Mouse (Mus musculus): ENCODE data around the gene Avpr1b. TPM values are rescaled to one million over a fixed set of nuclear protein-coding genes. Genes with fewer than 3 reads are reported as not detected.

Avpr1b gene
- polyA plus RNA-seq (2017; shearing (Covaris generic)): not detected

DNA sequence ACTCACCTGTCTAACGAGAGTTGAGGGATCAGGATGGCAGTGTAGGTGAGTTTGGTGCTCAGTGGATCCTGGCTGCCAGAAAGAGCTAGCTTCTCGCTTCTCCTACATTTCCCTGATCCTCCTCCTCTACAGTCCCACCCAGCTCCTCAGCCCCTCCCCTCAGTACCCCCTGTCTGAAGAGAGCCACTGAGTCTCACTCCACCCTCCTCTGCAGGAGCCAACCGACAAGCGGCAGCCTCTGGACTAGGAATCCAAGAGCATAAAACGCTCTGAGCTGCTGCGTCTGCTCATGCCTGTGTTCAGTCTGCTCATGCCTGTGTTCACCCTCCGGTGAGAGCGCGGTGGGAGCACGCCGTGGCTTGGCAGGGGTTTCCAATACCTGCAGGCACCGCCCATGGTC lies at the start of gene Avpr1b:
Gene Avpr1b (plus strand): TSS at position 335 of the 400 bp plus-strand sequence.
- ATAC-seq: no peak

DNA sequence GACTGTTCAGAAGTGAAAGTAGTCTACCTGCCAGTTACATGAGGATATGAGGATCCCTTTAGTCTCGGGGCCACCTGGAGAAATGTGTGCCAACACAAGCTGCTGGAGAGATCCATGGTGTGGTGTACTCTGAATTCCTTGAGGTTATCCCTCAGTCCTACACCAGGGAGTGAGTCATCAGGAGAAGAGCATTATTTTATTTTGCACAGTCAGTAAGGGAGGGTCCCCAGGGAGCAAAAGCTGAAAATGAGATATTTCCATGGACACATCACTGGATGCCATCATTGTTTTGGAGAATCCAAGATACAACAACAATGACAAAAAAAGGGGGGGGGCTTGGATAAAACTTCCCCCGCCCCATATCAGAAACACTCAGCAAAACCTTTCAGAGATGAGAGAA lies 47.1 kb upstream of the Avpr1b start:
- no peak for ATAC-seq

DNA sequence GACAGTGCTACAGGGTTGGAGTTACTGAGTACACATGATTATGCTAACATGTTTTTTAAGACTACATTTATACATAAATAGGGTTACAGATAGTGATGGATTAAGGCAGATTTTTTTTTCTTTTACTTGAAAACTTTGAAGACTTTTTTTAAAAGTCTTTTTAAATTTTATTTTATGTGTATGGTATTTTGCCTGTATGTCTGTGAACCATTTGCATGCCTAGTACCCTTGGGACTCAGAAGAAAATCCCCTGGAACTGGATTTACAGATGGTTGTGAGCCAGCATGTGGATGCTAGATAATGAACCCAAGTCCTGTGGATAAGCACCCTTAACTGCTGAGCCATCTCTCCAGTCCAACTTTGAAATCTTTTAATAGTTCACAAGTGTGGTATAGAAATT lies 45.6 kb upstream of the Avpr1b start:
- no peak for ATAC-seq

DNA sequence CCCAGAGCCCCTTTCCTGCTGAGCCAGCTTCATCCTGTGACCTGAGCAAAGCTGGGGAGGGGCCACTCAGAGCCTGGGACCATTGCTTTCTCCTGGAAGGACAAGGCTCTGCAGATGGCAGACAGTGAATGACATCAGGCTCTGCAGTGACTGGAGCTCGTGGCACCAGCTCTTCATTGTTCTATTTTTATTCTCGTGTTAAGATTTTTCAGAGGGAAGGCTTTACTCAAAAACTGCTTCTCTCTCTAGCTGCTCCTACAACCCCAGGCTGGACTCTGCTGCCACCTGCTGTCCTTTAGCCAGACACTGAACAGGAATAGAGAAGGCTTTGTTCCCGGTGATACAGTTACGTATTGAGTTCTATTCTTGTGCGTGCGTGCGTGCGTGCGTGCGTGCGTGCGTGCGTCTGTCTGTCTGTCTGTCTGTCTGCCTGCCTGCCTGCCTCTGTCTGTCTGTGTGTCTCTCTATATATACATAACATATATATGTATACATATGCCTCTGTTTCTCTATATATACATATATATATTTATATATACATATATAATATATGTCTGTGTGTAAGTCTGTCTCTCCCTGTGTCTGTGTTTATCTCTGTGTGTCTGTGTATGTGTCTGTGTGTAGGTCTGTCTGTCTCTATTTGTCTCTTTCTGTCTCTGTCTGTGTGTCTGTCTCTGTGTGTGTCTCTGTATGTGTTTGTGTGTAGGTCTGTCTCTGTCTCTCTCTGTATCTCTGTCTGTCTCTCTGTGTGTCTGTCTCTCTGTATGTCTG lies 43.8 kb upstream of the Avpr1b start:
- ATAC-seq: peak; percentile 99

DNA sequence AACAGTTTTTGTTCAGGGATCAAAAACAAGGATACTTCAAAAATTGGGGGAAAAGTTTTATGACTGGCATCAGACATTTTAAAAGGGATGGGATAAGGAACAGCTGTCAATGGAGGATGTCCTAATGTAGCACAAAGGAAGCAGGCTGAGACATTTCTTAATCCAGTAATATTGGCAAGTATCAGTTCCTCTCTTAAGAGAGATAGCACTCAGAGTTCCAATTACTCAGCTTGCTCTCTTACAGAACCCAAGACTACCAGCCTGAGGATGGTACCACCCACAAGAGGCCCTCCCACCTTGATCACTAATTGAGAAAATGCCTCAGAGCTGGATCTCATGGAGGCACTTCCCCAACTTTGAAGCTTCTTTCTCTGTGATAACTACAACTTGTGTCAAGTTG lies 38.5 kb upstream of the Avpr1b start:
- no peak for ATAC-seq

DNA sequence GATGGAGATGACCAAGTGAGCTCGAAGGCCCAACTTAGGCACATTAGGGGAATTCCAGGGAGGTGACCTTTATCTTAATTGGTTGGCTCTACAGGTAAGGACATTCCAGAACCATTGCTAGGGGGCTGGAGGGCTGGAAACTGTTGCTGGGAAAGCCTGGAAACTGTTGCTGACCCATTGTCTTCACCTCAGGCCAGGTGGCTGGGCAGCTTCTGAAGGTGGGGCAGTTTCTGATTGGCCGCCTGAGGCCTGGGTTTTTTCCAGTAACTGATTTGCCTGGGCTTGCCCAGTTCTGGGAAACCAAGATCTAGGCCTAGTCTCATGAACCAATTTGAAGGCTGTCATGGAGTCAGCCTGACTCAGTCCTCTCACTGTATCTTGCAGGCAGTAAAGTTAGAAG lies 37.0 kb upstream of the Avpr1b start:
- ATAC-seq: no peak

DNA sequence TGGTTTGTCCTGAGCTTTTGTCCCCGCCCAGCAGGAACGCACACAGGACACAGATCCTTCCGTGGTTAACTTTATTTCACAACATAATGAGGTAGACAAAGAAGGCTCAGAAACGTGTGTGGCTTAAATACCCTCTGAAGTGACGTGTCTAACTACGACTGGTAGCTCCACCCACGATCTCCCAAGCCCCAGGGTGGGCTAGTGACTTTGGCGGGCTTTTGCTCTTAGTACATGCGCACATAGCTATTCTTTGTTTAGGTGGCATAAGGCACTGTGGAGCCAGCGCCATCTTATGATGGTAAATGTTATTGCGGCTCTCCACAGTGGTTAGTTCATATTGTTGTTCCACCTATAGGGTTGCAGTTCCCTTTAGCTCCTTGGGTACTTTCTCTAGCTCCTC lies 33.0 kb upstream of the Avpr1b start:
- peak; percentile 70 for ATAC-seq

DNA sequence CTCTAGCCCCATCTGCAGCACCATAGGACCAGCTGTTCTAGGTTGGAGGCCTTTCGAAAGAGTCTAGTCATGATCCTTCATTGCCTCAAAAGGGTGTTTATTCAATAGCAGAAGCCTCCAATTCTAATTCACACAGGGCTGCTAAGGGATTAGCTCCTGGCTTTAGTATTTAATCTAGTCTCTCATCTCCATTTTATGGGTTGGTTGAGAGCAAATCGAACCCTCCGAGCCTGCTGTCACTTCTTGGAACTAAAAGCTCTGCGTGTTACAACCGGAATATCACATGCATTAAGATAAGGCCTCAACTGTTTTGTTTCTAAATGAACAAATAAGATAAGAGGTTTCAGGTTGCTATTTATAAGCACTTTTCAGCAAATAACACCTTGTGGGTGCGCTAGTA lies 29.3 kb upstream of the Avpr1b start:
- ATAC-seq: no peak

DNA sequence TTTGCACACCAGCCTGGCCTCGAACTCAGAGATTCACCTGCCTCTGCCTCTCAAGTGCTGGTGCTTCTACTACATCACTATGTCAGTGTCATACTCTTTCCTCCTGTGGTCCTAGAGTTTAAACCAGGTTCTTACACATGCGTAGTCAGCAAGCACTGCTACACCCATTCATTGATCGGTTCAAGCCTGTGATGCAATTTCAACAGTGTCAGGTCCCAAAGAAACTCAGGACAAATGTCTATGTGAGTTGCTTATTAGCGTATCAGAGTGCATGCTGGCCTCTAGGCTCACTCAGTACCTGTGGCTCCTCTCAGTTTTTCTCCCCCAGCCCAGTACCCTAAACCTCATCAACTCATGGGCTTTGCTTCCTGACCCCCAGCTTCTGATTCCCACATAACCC lies 28.6 kb upstream of the Avpr1b start:
- ATAC-seq: no peak

DNA sequence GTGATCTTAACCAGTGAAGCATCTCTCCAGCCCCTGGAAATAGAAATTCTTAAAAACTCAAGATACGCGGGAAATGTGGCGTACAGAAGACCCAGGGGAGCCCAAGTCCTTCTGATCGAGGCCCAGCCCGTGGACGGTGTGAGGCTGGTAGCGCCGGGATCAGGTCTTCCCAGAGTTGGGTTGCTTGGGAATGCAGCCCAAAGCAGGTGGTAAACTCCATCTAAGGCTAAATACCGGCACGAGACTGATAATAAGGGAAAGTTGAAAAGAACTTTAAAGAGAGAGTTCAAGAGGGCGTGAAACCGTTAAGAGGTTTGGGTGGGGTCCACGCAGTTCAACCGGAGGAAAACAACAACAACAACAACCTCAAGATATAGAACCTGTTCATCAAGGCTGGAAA lies 25.3 kb upstream of the Avpr1b start:
- ATAC-seq: peak; percentile 64

DNA sequence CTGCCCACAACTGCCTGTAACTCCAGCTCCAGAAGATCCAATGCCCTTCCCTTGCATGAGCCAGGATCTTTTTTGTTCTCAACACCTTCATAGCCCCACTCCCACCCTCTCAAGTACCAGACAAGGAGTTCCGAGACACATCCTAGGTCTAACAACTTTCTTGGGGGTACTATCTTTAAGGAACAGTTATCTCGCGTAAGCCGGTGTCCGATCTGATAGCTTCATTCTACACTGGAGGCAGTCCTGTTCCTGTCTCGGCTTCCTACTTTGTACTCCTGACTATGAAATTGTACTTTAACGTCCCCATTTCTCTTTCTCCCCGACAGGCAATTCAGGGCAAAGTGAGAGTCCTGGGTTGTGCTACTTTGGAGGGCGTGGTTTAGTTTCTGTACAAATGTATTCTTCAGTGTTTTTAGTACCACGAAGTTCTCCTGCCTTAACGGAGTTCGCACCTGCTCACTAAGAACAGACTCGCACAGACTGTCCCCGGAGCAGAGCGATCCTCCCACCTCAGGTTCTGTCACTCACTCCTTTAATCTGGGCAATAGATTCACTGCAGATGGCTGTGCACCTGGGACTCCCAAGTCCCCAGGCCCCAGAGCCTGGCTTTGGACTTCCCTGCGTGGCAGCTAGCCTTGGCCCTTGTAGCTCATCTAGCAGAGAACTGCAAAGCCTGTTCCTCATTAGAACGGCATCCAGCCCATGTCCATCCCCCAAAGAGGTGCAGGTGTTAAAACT lies 19.9 kb upstream of the Avpr1b start:
- no peak for ATAC-seq

DNA sequence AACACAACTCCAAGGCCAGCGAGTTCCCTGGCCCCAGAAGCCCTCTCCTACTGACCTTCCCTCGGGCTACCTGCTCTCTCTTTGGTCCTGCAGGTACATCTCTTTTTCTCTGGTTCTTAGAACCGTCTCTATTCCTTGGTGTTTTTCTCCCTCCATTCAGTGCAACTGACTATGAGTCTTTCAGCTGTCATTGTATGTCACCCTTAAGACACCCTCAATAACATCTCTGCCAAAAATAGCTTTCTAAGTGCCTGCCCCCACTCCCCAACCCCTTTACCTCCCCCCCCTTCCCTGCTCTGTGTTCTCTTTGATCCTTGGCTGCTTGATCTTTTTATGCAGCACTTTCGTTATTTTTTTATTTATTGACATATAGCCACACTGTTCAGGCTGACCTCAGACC lies 18.6 kb upstream of the Avpr1b start:
- ATAC-seq: no peak

DNA sequence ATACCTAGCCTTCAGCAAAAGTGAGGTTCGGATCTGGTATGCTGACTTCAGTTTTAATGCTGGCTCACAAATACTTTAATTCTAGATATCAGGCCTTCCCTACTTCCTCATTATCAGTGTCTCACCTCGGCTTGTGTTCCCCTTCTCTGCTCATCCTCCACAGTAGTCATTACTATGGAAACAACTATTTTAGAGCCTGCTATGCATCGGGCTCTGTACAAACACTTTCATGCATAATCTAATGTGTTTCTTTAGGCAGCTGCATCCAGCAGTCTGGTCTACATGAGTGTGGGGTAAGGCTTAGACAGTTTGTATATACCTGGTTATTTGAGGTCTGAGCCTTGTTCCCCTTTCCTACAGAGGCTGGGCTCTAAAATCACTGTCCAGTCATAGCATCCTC lies 15.4 kb upstream of the Avpr1b start:
- ATAC-seq: no peak

DNA sequence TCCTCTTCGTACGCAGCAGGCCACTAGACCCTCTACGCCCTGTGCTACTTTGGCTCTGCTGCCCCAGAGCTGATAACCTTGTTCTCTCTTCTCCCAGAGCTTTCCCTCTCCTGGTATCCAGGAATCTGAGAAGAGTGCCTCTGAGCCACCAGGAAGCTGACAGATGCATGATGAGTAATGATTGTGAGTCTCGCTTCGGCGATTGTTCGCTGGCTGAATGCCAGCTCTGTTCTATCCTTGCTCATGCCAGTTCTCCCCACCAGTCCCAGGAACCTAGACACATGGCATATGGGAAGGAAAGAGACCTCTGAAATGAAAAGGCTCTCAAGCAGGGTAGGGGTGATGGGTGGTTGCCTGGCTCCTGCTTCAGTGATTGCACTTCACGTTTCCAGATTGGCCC lies 12.2 kb upstream of the Avpr1b start:
- ATAC-seq: no peak

DNA sequence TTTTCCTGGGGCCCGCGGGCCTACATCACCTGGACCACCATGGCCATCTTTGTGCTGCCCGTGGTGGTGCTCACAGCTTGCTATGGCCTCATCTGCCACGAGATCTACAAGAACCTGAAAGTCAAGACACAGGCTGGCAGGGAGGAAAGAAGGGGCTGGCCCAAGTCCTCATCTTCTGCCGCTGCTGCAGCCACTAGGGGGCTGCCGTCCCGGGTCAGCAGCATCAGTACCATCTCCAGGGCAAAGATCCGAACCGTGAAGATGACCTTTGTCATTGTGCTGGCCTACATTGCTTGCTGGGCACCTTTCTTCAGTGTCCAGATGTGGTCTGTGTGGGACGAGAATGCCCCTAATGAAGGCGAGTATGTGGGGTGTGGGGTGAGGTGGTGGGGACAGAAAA lies 1.3 kb downstream of the Avpr1b start:
- no peak for ATAC-seq

DNA sequence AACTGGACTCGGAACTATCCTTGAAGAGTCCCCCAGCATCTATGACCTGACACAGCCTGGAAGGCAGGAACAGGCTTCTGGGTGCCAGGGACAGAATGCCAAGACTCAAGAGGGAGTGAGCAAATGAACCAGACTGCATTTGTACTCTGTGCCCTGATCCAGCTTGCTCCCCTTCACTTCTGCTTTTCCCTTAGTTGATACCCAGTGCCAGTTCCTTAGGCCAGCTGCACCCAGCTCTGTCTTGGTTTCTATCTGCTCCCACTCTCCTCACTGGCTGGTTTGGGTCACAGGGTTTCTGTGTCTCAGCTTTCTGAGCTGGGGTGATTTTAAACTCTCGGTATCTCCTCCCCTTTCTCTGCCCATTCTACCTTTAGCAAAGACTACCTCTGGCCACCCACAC lies 7.7 kb downstream of the Avpr1b start:
- no peak for ATAC-seq

DNA sequence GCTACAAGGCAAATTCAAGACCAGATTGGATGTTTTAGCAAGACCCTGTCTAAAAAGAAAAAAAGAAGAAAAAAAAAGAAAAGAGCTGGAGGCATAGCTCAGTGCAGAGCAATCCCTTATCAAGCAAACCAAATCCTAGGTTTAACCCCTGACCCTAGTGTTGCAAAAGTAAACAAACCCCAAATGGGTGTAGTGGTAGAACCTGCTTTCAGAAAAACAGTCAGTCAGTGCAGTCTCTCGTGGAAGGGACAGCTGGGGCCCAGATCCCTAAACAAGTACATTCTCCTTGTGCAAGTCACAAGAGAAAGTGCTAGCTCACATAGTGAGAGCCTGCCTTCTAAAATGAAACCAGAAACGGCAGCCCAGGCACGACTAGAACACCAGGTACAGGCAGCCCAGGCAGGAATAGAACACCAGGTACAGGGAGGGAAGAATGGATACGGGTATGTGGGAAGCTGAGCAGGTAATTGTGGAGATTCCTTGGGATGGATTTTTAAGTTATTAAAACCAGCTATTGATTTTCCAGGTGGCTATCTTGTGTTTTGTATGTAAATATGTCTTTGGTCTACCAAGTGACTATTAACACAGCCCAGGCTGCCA lies 13.6 kb downstream of the Avpr1b start:
- ATAC-seq: no peak

DNA sequence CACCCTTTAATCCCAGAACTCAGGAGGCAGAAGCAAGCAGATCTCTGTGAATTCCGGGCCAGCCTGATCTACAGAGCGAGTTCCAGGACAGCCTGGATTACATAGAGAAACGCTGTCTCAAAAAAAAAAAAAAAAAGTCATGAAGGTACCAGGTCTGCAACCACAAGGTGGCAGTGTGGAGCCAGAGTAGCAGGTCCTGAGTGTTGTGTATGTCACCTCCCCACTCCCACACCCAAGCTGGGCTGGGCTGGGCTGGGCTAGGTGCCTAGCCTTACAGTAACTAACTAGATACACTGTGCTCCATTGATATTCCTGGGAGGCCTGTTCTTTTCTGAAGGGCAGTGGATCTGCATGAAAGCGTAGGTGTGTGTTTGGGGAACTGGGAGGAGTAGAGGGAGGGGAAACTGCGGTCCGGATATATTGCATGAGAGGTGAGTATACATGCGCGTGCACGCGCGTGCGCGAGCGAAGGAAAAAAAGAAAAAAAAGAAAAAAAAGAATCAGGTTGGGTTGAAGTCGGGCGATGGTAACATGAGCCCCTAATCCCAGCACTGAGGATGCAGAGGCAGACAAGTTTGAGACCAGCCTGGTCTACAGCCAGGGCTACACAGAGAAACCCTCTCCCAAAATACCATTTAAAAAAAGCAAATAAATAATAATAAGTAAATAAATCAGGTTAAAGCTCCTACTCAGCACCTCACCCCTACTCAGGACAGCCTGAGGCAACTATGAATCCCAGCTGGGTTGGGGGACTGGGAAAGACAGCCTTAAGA lies 14.5 kb downstream of the Avpr1b start:
- ATAC-seq: peak; percentile 93

DNA sequence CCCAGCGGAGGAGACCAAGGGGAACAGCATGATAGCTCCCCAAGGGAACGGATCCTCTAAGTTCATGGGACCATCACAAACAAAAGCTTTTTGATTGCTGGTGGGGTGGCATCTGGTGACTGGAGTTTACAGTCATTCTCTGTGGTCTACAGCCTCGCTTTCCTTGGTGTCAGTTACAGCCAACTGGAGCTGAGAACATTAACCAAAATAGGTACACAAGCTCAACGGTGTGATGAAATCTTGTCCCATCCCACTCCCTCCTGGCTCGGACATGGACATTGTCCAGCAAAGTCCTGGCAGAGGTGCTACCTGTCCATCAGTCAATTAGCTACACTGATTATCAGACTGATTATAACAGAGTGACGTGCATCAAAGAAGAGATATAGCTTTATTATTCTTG lies 15.6 kb downstream of the Avpr1b start:
- ATAC-seq: no peak

DNA sequence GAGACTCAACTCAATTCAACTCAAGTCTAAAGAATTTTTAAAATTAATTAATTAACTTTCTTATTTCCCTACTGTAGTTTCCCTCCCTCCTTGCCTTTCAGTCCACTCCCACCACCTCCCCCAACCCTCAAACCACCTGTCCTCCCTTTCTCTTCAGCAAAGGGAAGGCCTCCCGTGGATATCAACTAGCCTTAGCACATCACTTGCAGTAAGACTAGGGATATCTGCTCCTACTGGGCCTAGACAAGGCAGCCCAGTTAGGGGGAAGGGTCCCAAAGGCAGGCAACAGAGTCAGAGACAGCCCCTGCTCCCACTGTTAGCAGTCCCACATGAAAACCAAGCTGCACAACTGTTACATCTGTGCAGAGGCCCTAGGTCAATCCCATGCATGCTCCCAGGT lies 17.1 kb downstream of the Avpr1b start:
- ATAC-seq: no peak

DNA sequence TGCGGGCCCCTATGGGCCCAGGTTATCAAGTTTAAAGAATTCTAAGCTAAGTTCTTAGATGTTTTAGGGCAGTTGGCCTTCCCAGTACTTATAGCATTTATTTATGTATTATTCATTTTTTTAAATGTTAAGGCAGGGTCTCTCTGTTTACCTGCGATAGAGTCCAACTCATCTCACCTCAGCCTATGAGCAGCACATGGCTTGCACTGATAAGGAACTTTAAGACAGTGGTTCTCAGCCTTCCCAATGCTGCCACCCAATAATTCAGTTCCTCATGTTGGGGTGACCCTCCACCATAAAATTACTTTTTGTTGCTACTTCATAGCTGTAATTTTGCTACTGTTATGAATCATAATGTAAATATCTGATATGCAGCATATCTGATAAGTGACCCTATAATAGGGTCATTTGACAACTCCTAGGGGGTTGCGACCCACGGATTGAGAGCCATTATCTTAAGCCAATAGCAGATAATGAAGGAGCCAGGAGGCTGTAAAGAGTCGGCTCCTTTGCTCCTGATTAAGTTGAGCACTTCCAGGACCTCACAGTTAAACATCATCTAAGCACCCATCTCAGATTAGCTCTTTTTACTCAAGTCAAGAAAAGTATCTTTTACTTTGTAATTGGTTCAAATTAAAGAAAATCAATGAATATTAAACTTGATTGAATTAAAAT lies 17.6 kb downstream of the Avpr1b start:
- no peak for ATAC-seq

DNA sequence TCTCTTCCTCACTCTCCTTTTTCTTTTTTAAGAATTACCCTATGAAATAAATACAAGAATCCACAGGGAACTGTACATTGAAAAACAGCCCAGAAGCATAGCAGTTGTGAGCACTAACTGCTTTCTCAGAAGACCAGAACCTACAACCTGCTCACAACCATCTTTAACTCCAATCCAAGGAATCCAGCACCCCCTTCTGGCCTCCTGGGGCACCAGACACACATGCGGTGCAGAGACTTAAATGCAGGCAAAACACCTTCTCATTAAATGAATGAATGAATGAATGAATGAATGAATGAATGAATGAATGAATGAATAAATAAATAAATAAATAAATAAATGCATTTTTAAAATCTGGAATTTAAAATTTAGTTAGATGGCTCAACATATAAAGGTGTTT lies 19.5 kb downstream of the Avpr1b start:
- ATAC-seq: no peak

DNA sequence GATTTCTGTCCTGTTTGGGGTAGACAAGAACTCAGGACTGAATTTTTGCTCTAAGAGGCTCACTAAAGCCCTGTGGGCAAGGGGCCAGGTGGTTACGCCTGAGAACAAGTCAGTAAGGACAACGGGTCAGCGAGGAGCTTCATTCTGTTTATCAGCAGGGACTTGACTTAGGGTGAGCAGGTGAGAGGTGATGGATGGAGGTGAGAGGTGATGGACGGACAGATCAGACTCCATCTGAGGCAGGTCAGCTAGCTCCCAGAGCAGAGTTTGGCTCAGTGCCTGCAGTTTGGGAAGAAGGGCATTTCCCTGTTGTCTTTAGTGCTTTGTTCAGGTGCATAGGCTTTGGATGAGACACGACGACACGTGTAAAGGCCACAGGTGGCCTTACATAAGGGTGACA lies 20.3 kb downstream of the Avpr1b start:
- no peak for ATAC-seq

All from CD4-positive, CD25-positive, alpha-beta regulatory T cell, adult 4 months (primary cell).